Mouse (Mus musculus) neural tube, embryonic 12.5 days (tissue): ENCODE measurements at regions not wholly inside any gene's neighbourhood (a gene's known extent, or its start where the extent isn't known, plus 50 kb on each side); places are given as distances from the start of the nearest gene placed in this dataset.
"Not testable (repeated sequence)": the region's sequence is repeated elsewhere in the genome, so short reads cannot be mapped to it uniquely, and the experiment has no call there.

Source experiments
- ATAC-seq: fragments of 200-750 bp; cut with Nextera tagmentation; 2 replicates; pipeline ENCODE4 v1.8.0; 2017; ENCODE audit warnings: low read depth, mild to moderate bottlenecking, moderate TSS enrichment, moderate library complexity; ENCODE audit not compliant: low FRiP score
- H3K27ac ChIP-seq: fragments of 300-500 bp; sonication (generic); 2 replicates; pipeline ENCODE4 v1.5.1; 2016
- H3K27me3 ChIP-seq: fragments of 300-500 bp; sonication (generic); replicated peaks from 2 replicates; pipeline ENCODE4 v1.6.1; 2016; ENCODE audit warnings: mild to moderate bottlenecking
- H3K36me3 ChIP-seq: fragments of 300-500 bp; sonication (generic); 2 replicates; pipeline ENCODE4 v1.6.1; 2016; ENCODE audit warnings: mild to moderate bottlenecking
- H3K4me1 ChIP-seq: fragments of 300-500 bp; sonication (generic); 2 replicates; pipeline ENCODE4 v1.6.1; 2016
- H3K4me2 ChIP-seq: fragments of 300-500 bp; sonication (generic); replicated peaks from 2 replicates; pipeline ENCODE4 v1.6.1; 2016; ENCODE audit warnings: mild to moderate bottlenecking
- H3K4me3 ChIP-seq: fragments of 300-500 bp; sonication (generic); 2 replicates; pipeline ENCODE4 v1.5.1; 2016
- H3K9ac ChIP-seq: fragments of 300-500 bp; sonication (generic); 2 replicates; pipeline ENCODE4 v1.6.1; 2016; ENCODE audit warnings: mild to moderate bottlenecking
- H3K9me3 ChIP-seq: fragments of 300-500 bp; sonication (generic); 2 replicates; pipeline ENCODE4 v1.6.1; 2016; ENCODE audit warnings: mild to moderate bottlenecking
- WGBS: fragments of 180-500 bp; shearing (Covaris S2); methylation state at CpG from one replicate; pipeline ENCODE4 v1.1.7; 2016; 5-methylcytosine and 5-hydroxymethylcytosine counted together

GRCm38 (mm10) chr12:27945411-27945810 lies 603.0 kb upstream of the Sox11 start:
- WGBS = 30% methylated on average over 2 of the region's 2 CpGs
- peaks cover 26% of the 10 kb centered on the region for H3K4me1 ChIP-seq
- no peak overlapping the region for H3K4me3 ChIP-seq
- no peaks in the 10 kb centered on the region for H3K9me3 ChIP-seq
- no peak overlapping the region; the same call in 1 of the 2 replicates for H3K27ac ChIP-seq
- no peak overlapping the region for H3K9ac ChIP-seq
- no peaks in the 10 kb centered on the region for H3K36me3 ChIP-seq
- H3K4me2 ChIP-seq = no peak overlapping the region
- no peaks in the 10 kb centered on the region for H3K27me3 ChIP-seq
- peak; percentile 89 for ATAC-seq

GRCm38 (mm10) chr12:27941053-27941452 lies 598.7 kb upstream of the Sox11 start:
- Histone ChIP-seq H3K36me3 (no peaks in the 10 kb centered on the region), H3K4me2 (no peak overlapping the region), H3K4me3 (no peak overlapping the region), H3K9ac (no peak overlapping the region), H3K27ac (no peak overlapping the region), H3K9me3 (no peaks in the 10 kb centered on the region), H3K4me1 (peaks cover 10% of the 10 kb centered on the region; the same call in 1 of the 2 replicates), H3K27me3 (no peaks in the 10 kb centered on the region)
- 83% methylated on average over 1 of the region's 1 CpGs for WGBS
- ATAC-seq = no peak

GRCm38 (mm10) chr12:27932382-27933140 lies 590.2 kb upstream of the Sox11 start:
- no peak overlapping the region for H3K4me3 ChIP-seq
- H3K9ac ChIP-seq = no peak overlapping the region
- H3K4me2 ChIP-seq = no peak overlapping the region
- peaks cover 23% of the 10 kb centered on the region for H3K4me1 ChIP-seq
- H3K27ac ChIP-seq = peak overlapping the region; percentile 12; the same call in 1 of the 2 replicates
- H3K36me3 ChIP-seq = no peaks in the 10 kb centered on the region
- H3K9me3 ChIP-seq = no peaks in the 10 kb centered on the region
- WGBS = 34% methylated on average over 7 of the region's 7 CpGs
- ATAC-seq = peak; percentile 66; the same call in 1 of the 2 replicates
- no peaks in the 10 kb centered on the region for H3K27me3 ChIP-seq

GRCm38 (mm10) chr12:27928366-27928963 lies 586.1 kb upstream of the Sox11 start:
- Histone ChIP-seq H3K9me3 (no peaks in the 10 kb centered on the region), H3K4me3 (no peak overlapping the region), H3K4me2 (no peak overlapping the region), H3K9ac (no peak overlapping the region), H3K27me3 (no peaks in the 10 kb centered on the region), H3K36me3 (no peaks in the 10 kb centered on the region), H3K27ac (no peak overlapping the region), H3K4me1 (peaks cover 23% of the 10 kb centered on the region)
- ATAC-seq = no peak
- WGBS = 64% methylated on average over 11 of the region's 11 CpGs

GRCm38 (mm10) chr12:27926730-27927129 lies 584.4 kb upstream of the Sox11 start:
- H3K36me3 ChIP-seq = no peaks in the 10 kb centered on the region
- no peak overlapping the region for H3K4me3 ChIP-seq
- H3K4me2 ChIP-seq = no peak overlapping the region
- no peak for ATAC-seq
- H3K27me3 ChIP-seq = no peaks in the 10 kb centered on the region
- H3K4me1 ChIP-seq = peaks cover 6% of the 10 kb centered on the region; the same call in 1 of the 2 replicates
- no peak overlapping the region for H3K9ac ChIP-seq
- H3K27ac ChIP-seq = no peak overlapping the region
- 86% methylated on average over 6 of the region's 6 CpGs for WGBS
- no peaks in the 10 kb centered on the region for H3K9me3 ChIP-seq

GRCm38 (mm10) chr12:27920607-27921006 lies 578.2 kb upstream of the Sox11 start:
- no peak overlapping the region for H3K4me3 ChIP-seq
- no peak for ATAC-seq
- no peaks in the 10 kb centered on the region for H3K27me3 ChIP-seq
- no peak overlapping the region for H3K27ac ChIP-seq
- H3K4me1 ChIP-seq = no peaks in the 10 kb centered on the region
- no peak overlapping the region for H3K9ac ChIP-seq
- H3K9me3 ChIP-seq = no peaks in the 10 kb centered on the region
- no peaks in the 10 kb centered on the region for H3K36me3 ChIP-seq
- WGBS = 81% methylated on average over 1 of the region's 1 CpGs
- H3K4me2 ChIP-seq = no peak overlapping the region

- Histone ChIP-seq H3K36me3 (no peaks in the 10 kb centered on the region), H3K9me3 (no peaks in the 10 kb centered on the region), H3K27me3 (no peaks in the 10 kb centered on the region), H3K4me2 (no peak overlapping the region), H3K9ac (no peak overlapping the region), H3K27ac (no peak overlapping the region), H3K4me3 (no peak overlapping the region), H3K4me1 (no peaks in the 10 kb centered on the region)
- 16% methylated on average over 3 of the region's 3 CpGs for WGBS
- ATAC-seq = no peak
These were observed 574.1 kb upstream of the Sox11 start for GRCm38 (mm10) chr12:27916401-27916920.

GRCm38 (mm10) chr12:27909417-27910100 lies 567.2 kb upstream of the Sox11 start:
- H3K9me3 ChIP-seq = no peaks in the 10 kb centered on the region
- H3K27ac ChIP-seq = no peak overlapping the region
- no peak overlapping the region for H3K4me2 ChIP-seq
- 81% methylated on average over 5 of the region's 5 CpGs for WGBS
- no peaks in the 10 kb centered on the region for H3K36me3 ChIP-seq
- no peak overlapping the region for H3K4me3 ChIP-seq
- no peaks in the 10 kb centered on the region for H3K4me1 ChIP-seq
- no peak for ATAC-seq
- H3K27me3 ChIP-seq = no peaks in the 10 kb centered on the region
- H3K9ac ChIP-seq = no peak overlapping the region

- not testable (repeated sequence) for H3K27ac ChIP-seq, H3K27me3 ChIP-seq, ATAC-seq, H3K9ac ChIP-seq, H3K4me2 ChIP-seq, H3K4me1 ChIP-seq, H3K36me3 ChIP-seq, H3K9me3 ChIP-seq, H3K4me3 ChIP-seq
These were observed 554.3 kb upstream of the Sox11 start for GRCm38 (mm10) chr12:27896682-27897081.

- H3K27me3 ChIP-seq = no peaks in the 10 kb centered on the region
- no peak overlapping the region for H3K9ac ChIP-seq
- no peak for ATAC-seq
- no peaks in the 10 kb centered on the region for H3K9me3 ChIP-seq
- WGBS = 40% methylated on average over 4 of the region's 4 CpGs
- H3K4me3 ChIP-seq = no peak overlapping the region
- no peaks in the 10 kb centered on the region for H3K4me1 ChIP-seq
- H3K27ac ChIP-seq = no peak overlapping the region
- H3K36me3 ChIP-seq = no peaks in the 10 kb centered on the region
- H3K4me2 ChIP-seq = no peak overlapping the region
These were observed 539.3 kb upstream of the Sox11 start for GRCm38 (mm10) chr12:27881720-27882119.

GRCm38 (mm10) chr12:27866421-27866820 lies 524.0 kb upstream of the Sox11 start:
- Histone ChIP-seq H3K9ac (no peak overlapping the region), H3K4me2 (no peak overlapping the region), H3K9me3 (no peaks in the 10 kb centered on the region), H3K36me3 (no peaks in the 10 kb centered on the region), H3K4me3 (no peak overlapping the region), H3K27me3 (no peaks in the 10 kb centered on the region), H3K4me1 (no peaks in the 10 kb centered on the region), H3K27ac (no peak overlapping the region)
- ATAC-seq = no peak
- 70% methylated on average over 1 of the region's 1 CpGs for WGBS

GRCm38 (mm10) chr12:27849537-27849936 lies 507.2 kb upstream of the Sox11 start:
- Histone ChIP-seq H3K4me2 (no peak overlapping the region), H3K9me3 (no peaks in the 10 kb centered on the region), H3K27ac (no peak overlapping the region), H3K4me1 (no peaks in the 10 kb centered on the region), H3K27me3 (no peaks in the 10 kb centered on the region), H3K36me3 (no peaks in the 10 kb centered on the region), H3K4me3 (no peak overlapping the region), H3K9ac (no peak overlapping the region)
- 81% methylated on average over 3 of the region's 3 CpGs for WGBS
- ATAC-seq = no peak
